Mouse (Mus musculus) embryonic fibroblast, embryonic 13.5 days (primary cell): Measurements from ENCODE around the gene Fra10ac1. TPM values are rescaled to one million over a fixed set of nuclear protein-coding genes. Genes with fewer than 3 reads are reported as not detected.

ENCODE experiments used
- H3K27ac ChIP-seq: 2 replicates; pipeline ENCODE4 v1.5.1; 2012; ENCODE audit warnings: low read length, control low read depth, inconsistent platforms; ENCODE audit not compliant: insufficient read depth
- H3K4me1 ChIP-seq: 2 replicates; pipeline ENCODE4 v1.6.1; 2011; ENCODE audit warnings: low read length; ENCODE audit not compliant: control insufficient read depth, insufficient read depth
- H3K4me3 ChIP-seq: 2 replicates; pipeline ENCODE4 v1.5.1; 2011; ENCODE audit warnings: mild to moderate bottlenecking, control low read depth, low read length; ENCODE audit not compliant: insufficient read depth
- CTCF ChIP-seq: IDR thresholded peaks from 2 replicates; pipeline ENCODE4 v1.5.1; 2011; ENCODE audit warnings: mild to moderate bottlenecking, control low read depth, low read length, moderate library complexity, borderline replicate concordance; ENCODE audit not compliant: insufficient read depth
- POLR2A ChIP-seq: IDR thresholded peaks from 2 replicates; pipeline ENCODE4 v1.6.1; 2011; ENCODE audit warnings: low read depth, mild to moderate bottlenecking, control low read depth, low read length, moderate library complexity
- polyA plus RNA-seq: library from polyadenylated mRNA; stranded (reverse); fragments of >200 nt; gene quantifications from 2 replicates; pipeline ENCODE4 v1.2.4, GENCODE M21; 2011; ENCODE audit warnings: low read depth; ENCODE audit not compliant: missing spikeins, insufficient read length

Fra10ac1 gene
- polyA plus RNA-seq, 1 experiment, result 21.2 TPM

DNA sequence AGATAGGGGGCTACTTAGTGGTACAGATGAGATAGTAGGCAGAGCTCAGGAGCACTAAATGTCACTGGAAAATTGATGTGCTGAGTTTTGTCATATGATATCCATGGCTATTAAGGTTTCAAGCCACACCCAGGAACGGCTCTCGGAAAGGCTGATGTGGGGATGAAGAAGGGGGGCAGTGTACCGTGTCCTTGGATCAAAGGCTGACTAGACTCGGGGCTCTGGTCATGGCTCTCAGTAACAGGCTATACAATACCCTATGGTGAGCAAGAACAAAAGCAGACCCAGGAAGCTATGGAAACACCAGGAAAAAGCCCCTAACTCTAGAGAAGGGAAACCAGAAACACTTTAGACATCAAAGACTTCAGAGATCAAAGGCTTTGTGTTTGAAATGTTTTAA, 8.6 kb upstream of the Fra10ac1 start:
- TF ChIP-seq POLR2A (no peak), CTCF (no peak)
- Histone ChIP-seq H3K27ac (no peak overlapping the region), H3K4me3 (no peak overlapping the region), H3K4me1 (no peaks in the 10 kb centered on the region)

DNA sequence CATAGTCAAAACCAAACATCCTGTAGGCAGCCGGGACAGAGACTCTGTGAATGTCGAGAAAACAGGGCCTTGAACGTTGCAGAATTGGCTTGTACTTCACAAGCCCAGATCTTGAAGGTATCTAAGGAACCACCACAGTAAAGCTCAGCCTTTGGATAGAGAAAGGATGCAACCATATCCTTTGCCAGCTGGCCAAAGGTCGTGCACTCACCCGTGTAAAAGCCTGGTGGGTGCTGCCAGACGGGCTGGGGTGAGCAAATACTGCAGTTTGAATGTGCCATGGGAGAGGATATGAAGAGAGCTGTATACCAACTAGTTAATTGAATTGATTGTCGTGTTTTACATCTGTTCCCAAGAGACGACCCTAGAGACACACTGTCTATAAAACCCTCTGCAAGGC, 8.1 kb upstream of the Fra10ac1 start:
- TF ChIP-seq CTCF, result no peak
- no peak for TF ChIP-seq POLR2A
- no peaks in the 10 kb centered on the region for H3K4me1 ChIP-seq
- no peak overlapping the region for H3K27ac ChIP-seq
- H3K4me3 ChIP-seq, result no peak overlapping the region

DNA sequence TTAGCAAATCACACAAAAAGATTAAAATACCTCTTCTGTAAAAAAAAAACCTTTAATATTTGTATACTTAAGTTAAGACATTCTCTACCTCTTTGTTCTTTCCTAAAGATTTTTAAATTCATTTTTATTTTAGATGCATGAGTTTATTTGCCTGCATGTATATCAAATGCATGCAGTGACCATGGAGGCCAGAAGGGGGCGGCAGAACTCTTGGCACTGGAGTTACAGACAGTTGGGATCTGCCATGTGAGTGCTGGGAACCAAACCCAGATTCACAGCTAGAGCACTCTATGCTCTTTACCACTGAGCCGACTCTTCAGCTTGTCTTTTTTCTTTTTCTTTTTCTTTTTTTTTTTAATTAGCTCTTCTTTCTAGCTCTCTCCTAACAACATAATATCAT, 4.7 kb upstream of the Fra10ac1 start:
- Histone ChIP-seq H3K27ac (no peak overlapping the region), H3K4me3 (no peak overlapping the region), H3K4me1 (no peaks in the 10 kb centered on the region)
- TF ChIP-seq CTCF (no peak), POLR2A (no peak)

DNA sequence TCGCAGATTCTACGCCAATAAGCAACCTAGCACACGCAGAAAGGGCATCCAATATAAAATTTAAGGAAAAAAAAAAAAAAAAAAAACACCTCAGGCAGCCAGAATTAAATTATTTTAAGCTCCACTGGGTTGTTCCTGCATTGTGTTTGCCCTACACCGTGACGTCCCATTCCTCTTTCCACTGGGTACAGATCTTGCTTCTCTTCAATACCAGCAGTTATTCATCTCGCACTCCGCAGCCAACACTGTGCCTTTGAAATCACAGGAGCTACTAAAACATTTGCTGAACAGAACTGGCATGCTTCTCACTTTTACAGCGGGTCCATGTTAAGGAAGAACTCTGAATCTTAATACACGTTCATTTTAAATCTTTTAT, 717 bp upstream of the Fra10ac1 start:
- TF ChIP-seq CTCF (no peak), POLR2A (no peak)
- H3K27ac ChIP-seq, result no peak overlapping the region
- H3K4me1 ChIP-seq, result no peaks in the 10 kb centered on the region
- peak overlapping the region; percentile 51 for H3K4me3 ChIP-seq

DNA sequence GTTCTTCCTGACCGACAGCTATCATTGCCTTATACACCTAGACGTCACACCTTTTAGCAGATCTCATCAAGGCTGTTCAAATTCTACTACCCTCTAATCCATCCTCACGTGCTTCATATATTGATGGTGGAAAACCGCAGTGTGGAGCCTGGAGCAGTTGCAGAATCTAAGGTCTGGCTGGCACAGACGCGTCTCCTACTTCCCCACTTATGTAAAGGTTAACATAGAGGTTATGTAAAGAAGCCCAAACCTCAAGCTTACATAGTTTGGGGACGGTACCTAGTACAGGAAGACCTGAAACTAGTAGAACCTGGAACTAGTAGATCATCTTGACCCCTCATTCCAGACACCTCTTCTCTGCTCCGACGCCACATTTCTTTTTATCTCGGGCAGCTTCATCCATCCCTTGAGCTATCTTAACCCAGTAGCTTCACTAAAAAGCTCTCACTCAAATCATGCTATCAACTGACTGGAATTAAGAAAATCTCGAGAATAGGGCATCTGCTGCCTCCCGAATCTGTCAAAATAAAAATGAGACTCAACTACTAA, 526 bp downstream of the Fra10ac1 start:
- H3K4me1 ChIP-seq, result no peaks in the 10 kb centered on the region
- peak overlapping the region; percentile 54 for H3K4me3 ChIP-seq
- TF ChIP-seq CTCF, result no peak
- TF ChIP-seq POLR2A, result no peak
- peak overlapping the region; percentile 50; the same call in 1 of the 2 replicates for H3K27ac ChIP-seq

DNA sequence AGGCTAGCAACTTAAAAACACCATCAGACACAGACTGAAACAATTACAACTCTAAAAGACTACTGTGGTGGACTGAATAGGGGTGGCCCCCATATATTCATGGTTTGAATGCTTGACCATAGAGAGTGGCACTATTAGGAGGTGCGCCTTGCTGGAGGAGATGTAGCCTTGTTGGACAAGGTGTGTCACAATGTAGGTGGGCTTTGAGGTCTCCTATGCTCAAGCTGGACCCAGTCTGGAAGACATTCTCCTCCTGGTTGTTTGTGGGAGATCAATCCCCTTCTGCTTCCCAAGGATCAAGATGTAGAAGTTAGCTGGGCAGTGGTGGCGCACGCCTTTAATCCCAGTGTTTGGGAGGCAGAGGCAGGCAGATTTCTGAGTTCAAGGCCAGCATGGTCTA, 6.3 kb downstream of the Fra10ac1 start:
- no peak overlapping the region for H3K4me3 ChIP-seq
- TF ChIP-seq POLR2A (no peak), CTCF (no peak)
- no peak overlapping the region for H3K27ac ChIP-seq
- H3K4me1 ChIP-seq, result no peaks in the 10 kb centered on the region

DNA sequence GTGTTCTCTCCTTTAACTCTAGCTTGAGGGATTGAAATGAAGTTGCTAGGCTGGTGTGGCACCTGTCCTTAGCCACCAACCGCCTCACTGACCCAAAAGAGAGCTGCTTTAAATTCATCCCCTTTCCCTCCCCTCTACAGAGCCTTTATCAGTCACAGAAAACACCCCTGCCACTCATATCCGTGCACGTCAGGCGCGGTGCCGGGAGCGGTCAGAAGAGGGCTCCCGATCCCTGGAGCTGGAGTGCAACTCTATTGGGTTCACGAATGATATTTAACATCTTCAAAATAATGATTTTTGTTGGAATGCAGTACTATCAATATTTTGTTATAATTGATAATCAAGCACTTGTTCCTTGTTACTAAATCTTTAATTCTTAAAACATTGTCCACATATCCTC, 17.3 kb downstream of the Fra10ac1 start:
- H3K4me3 ChIP-seq, result no peak overlapping the region
- no peak overlapping the region for H3K27ac ChIP-seq
- no peaks in the 10 kb centered on the region for H3K4me1 ChIP-seq
- TF ChIP-seq POLR2A (no peak), CTCF (peak; percentile 47; the same call in 1 of the 2 replicates)

DNA sequence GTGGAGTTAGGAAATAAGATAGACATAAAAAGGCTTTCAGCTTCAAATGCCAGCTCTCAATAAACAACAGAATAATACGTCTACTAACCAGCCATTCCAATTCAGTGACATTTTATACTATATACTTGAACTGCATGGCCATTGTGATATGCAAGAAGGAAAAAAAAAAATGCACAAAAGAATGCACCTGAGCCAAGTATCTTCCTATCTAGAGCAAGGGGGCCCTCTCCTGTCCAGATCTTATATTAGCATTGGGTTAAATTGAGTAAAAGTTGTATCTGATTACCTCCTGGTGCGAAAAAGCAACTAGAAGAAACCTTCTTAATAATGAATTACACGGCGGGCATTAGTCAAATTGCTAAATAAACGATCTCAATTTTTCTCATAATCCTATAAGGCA, 25.2 kb downstream of the Fra10ac1 start:
- no peaks in the 10 kb centered on the region for H3K4me1 ChIP-seq
- no peak overlapping the region for H3K4me3 ChIP-seq
- TF ChIP-seq CTCF, result no peak
- no peak for TF ChIP-seq POLR2A
- H3K27ac ChIP-seq, result no peak overlapping the region

DNA sequence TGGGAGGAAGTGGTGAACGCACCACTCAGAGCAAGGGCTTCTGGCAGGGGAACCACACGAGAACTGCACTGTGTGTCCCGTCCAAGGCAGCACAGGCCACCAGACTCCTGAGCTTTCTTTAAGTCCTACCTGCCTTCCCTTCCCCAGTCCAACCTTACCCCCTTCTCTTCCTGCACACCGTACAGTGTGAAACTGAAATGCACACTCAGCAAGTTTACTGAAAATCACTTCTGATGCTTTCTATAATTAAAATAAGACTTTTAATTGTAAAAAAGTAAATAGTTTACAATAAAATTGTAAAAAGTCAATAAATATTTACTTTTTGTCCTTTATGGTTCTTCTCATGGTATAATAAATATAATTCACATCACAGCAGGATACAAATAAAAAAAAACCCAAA, 28.7 kb downstream of the Fra10ac1 start:
- Histone ChIP-seq H3K4me3 (no peak overlapping the region), H3K4me1 (no peaks in the 10 kb centered on the region), H3K27ac (no peak overlapping the region)
- no peak for TF ChIP-seq POLR2A
- TF ChIP-seq CTCF, result no peak

DNA sequence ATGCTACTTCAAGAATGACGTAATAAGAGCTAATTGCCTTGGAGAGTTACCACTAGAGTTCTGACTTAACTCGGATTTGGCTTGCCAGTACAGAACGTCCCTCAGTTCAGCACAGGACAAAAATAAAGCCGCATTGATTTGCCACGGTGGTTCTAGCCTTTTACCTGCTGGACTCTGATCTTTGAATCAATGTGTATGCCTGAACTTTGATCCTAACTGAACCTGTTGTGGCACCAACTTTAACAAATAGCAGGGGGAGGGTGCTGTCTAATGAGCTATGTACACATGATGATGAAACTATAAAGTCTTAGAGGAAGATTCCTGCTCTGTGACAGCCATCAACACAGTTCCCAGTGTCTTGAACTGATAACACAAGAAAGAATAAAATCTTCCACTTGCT, 32.5 kb downstream of the Fra10ac1 start:
- Histone ChIP-seq H3K4me3 (no peak overlapping the region), H3K4me1 (no peaks in the 10 kb centered on the region), H3K27ac (no peak overlapping the region)
- no peak for TF ChIP-seq POLR2A
- no peak for TF ChIP-seq CTCF

DNA sequence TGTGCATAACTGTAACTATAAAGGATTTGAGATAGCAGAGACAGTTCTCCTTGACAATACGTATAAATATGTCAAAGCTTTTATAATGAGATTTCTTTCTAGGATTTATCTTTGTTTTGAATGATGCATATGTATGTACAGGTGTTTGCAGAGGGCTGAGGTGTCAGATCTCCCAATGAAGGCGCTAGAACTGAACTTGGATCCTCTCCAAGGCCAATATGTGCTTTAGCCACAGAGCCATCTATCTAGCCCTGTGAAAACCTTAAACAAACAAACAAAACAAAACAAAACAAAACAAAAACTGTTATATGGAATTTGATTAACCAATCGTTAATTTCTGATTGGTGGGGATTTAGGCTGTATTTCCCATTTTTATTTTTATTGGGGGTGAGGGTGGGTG, 33.4 kb downstream of the Fra10ac1 start:
- no peak overlapping the region for H3K4me3 ChIP-seq
- no peaks in the 10 kb centered on the region for H3K4me1 ChIP-seq
- no peak overlapping the region for H3K27ac ChIP-seq
- TF ChIP-seq CTCF, result no peak
- no peak for TF ChIP-seq POLR2A

DNA sequence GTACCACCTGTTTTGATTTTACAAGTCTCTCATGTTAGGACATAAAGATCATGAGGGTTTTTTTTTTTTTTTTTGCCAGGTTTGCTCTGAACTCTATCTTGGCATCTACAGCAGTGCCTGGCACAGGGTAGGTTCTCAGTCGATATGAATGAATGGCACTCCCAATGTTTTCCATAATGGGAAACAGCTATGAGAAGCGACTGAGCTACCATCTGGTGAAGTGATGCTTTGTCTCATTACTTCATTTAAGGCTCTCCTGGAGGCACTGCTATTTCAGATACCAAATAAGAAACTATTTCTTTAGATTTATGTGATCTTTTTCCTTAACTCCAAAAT, 36.6 kb downstream of the Fra10ac1 start:
- no peak overlapping the region for H3K4me3 ChIP-seq
- H3K4me1 ChIP-seq, result no peaks in the 10 kb centered on the region
- no peak overlapping the region for H3K27ac ChIP-seq
- no peak for TF ChIP-seq CTCF
- no peak for TF ChIP-seq POLR2A
